9 mouse cellular contexts compared by ENCODE assay signal in the genomic region with DNA sequence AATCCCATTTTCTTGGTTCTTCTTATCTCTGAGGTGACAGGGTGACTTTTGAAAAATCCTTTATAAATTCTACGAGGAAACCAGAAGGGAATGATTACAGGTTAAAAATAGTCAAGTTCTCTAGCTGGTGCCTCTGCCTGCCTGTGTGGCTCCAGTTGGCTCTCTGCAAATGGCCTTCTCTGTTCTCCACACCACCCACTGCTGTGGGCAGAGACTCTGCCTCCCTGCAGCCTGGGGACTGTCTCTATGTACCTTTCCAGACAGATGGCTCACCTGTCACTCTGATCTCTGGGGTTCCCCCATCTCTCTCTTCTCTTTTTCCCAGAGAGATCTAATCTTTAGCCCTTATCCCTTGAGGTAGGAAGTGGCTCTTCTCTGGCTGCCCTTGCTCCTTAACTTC.
"Had no signal": no experiment of that assay in that cellular context is flagged by ENCODE, and none has a peak within 500 bp of the region (broad histone marks: within the 10 kb centered on the region; RNA-seq: fewer than 3 reads in every experiment).

No protein-coding gene starts in this region.

- DNase-seq: kidney, adult 11 months; kidney, postnatal 25 days; layer of hippocampus, adult 9-11 months; liver; lung, adult 18-20 months; lung, postnatal 10 days; lung, postnatal 36 days; midbrain, embryonic 14.5 days; thymus, postnatal 25 days had no signal
